Mouse (Mus musculus) cerebellum, adult 2 months (tissue): ENCODE measurements at regions not wholly inside any gene's neighbourhood (a gene's known extent, or its start where the extent isn't known, plus 50 kb on each side); places are given as distances from the start of the nearest gene placed in this dataset.

Experiments used
- CTCF ChIP-seq: fragments of 200-500 bp; IDR thresholded peaks from 2 replicates; pipeline ENCODE4 v1.5.1; 2011; ENCODE audit warnings: low read depth, mild to moderate bottlenecking, control low read depth, low read length, moderate library complexity, borderline replicate concordance; ENCODE audit not compliant: insufficient read depth
- POLR2A ChIP-seq: fragments of 200-500 bp; IDR thresholded peaks from 2 replicates; pipeline ENCODE4 v1.6.1; 2011; ENCODE audit warnings: low read length, control low read depth, borderline replicate concordance; ENCODE audit not compliant: insufficient read depth

DNA sequence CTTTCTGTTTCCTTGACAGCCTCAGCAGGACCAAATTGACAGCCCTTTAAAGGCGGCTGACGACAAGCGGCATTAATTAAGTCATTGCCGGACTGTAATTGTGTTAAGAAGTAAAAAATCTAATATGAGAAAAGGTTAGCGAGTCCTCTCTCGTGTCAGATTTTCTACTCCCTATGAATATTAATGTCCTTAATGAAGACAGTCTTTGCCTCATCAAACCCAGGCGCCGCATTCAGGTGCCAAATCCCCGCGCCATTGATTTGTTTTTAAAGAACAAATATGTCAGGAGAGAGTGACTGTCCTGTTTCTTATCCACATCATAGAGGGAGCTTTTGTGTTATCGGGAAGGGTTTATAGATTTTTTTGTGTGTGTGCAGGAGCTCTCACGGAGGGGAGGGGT is 142.2 kb downstream of the Gm11011 start:
- TF ChIP-seq CTCF (no peak), POLR2A (no peak)
